Mouse (Mus musculus) hindbrain, embryonic 11.5 days (tissue): ENCODE measurements around the gene Rabggtb. TPM values are rescaled to one million over a fixed set of nuclear protein-coding genes. Genes with fewer than 3 reads are reported as not detected.

Experiments used
- ATAC-seq: fragments of 200-750 bp; cut with Nextera tagmentation; 2 replicates; pipeline ENCODE4 v1.8.0; 2017; ENCODE audit warnings: mild to moderate bottlenecking, moderate TSS enrichment, moderate library complexity; ENCODE audit not compliant: low FRiP score
- DNase-seq: peaks from one replicate; pipeline ENCODE4 v3.0.0-alpha.2; 2015; ENCODE audit warnings: low spot score
- H3K27ac ChIP-seq: fragments of 300-500 bp; sonication (generic); 2 replicates; pipeline ENCODE4 v1.5.1; 2014; ENCODE audit warnings: mild to moderate bottlenecking, low read depth, low read length
- H3K27me3 ChIP-seq: fragments of 300-500 bp; sonication (generic); 2 replicates; pipeline ENCODE4 v1.6.1; 2014; ENCODE audit warnings: mild to moderate bottlenecking, low read length, moderate library complexity, mixed read lengths; ENCODE audit not compliant: control insufficient read depth, insufficient read depth
- H3K36me3 ChIP-seq: fragments of 300-500 bp; sonication (generic); 2 replicates; pipeline ENCODE4 v1.6.1; 2014; ENCODE audit warnings: mild to moderate bottlenecking, low read length, moderate library complexity, mixed read lengths; ENCODE audit not compliant: control insufficient read depth, insufficient read depth
- H3K4me1 ChIP-seq: fragments of 300-500 bp; sonication (generic); replicated peaks from 2 replicates; pipeline ENCODE4 v1.6.1; 2014; ENCODE audit warnings: low read length, mixed read lengths; ENCODE audit not compliant: control insufficient read depth, insufficient read depth
- H3K4me2 ChIP-seq: fragments of 300-500 bp; sonication (generic); replicated peaks from 2 replicates; pipeline ENCODE4 v1.6.1; 2014; ENCODE audit warnings: mild to moderate bottlenecking, low read depth, low read length
- H3K4me3 ChIP-seq: fragments of 300-500 bp; sonication (generic); 2 replicates; pipeline ENCODE4 v1.5.1; 2014; ENCODE audit warnings: low read depth, low read length
- H3K9ac ChIP-seq: fragments of 300-500 bp; sonication (generic); 2 replicates; pipeline ENCODE4 v1.6.1; 2014; ENCODE audit warnings: low read depth, low read length
- H3K9me3 ChIP-seq: fragments of 300-500 bp; sonication (generic); 2 replicates; pipeline ENCODE4 v1.6.1; 2016; ENCODE audit warnings: low read length; ENCODE audit not compliant: control insufficient read depth
- WGBS: fragments of 180-500 bp; shearing (Covaris S2); extraction: QIAGEN DNeasy Blood & Tissue Kit; methylation state at CpG from one replicate; pipeline ENCODE4 v1.1.7; 2014; 5-methylcytosine and 5-hydroxymethylcytosine counted together
- polyA plus RNA-seq: library from polyadenylated mRNA; unstranded; fragments of >200 nt; fragmentation: Nextera tagmentation; extraction: Ambion mirVana; gene quantifications from 2 replicates; pipeline ENCODE4 v1.2.1, GENCODE M21; 2014

The Rabggtb gene
- polyA plus RNA-seq, 1 experiment from 2014 or later: 41.8 TPM

GRCm38 (mm10) chr3:153932461-153932860, 19.7 kb upstream of the Rabggtb start:
- H3K36me3 ChIP-seq: no peaks in the 10 kb centered on the region
- 95% methylated on average over 5 of the region's 5 CpGs for WGBS
- H3K4me3 ChIP-seq: no peak overlapping the region
- no peaks in the 10 kb centered on the region for H3K27me3 ChIP-seq
- DNase-seq: no peak
- no peak for ATAC-seq
- no peak overlapping the region for H3K27ac ChIP-seq
- H3K9me3 ChIP-seq: no peaks in the 10 kb centered on the region
- H3K9ac ChIP-seq: no peak overlapping the region
- H3K4me2 ChIP-seq: no peak overlapping the region
- no peaks in the 10 kb centered on the region for H3K4me1 ChIP-seq

- Histone ChIP-seq H3K27ac (no peak overlapping the region), H3K36me3 (no peaks in the 10 kb centered on the region), H3K9ac (no peak overlapping the region), H3K9me3 (no peaks in the 10 kb centered on the region), H3K4me2 (no peak overlapping the region), H3K4me3 (no peak overlapping the region), H3K4me1 (no peaks in the 10 kb centered on the region), H3K27me3 (no peaks in the 10 kb centered on the region)
- no peak for ATAC-seq
- WGBS: 94% methylated on average over 11 of the region's 11 CpGs
- no peak for DNase-seq
Measured at GRCm38 (mm10) chr3:153929526-153929925, 16.7 kb upstream of the Rabggtb start.

- DNase-seq (no peak), ATAC-seq (no peak)
- Histone ChIP-seq H3K9me3 (no peaks in the 10 kb centered on the region), H3K4me2 (no peak overlapping the region), H3K4me3 (no peak overlapping the region), H3K4me1 (no peaks in the 10 kb centered on the region), H3K36me3 (no peaks in the 10 kb centered on the region), H3K27me3 (no peaks in the 10 kb centered on the region), H3K27ac (no peak overlapping the region), H3K9ac (no peak overlapping the region)
- WGBS: 93% methylated on average over 7 of the region's 7 CpGs
Measured at GRCm38 (mm10) chr3:153926333-153926732, 13.5 kb upstream of the Rabggtb start.

GRCm38 (mm10) chr3:153921147-153921910, 8.5 kb upstream of the Rabggtb start:
- ATAC-seq: no peak
- H3K4me2 ChIP-seq: no peak overlapping the region

GRCm38 (mm10) chr3:153917200-153917599, 4.4 kb upstream of the Rabggtb start:
- no peak overlapping the region for H3K4me2 ChIP-seq
- ATAC-seq (no peak), DNase-seq (no peak)
- H3K4me3 ChIP-seq: no peak overlapping the region
- H3K27ac ChIP-seq: no peak overlapping the region
- H3K9ac ChIP-seq: no peak overlapping the region
- no peaks in the 10 kb centered on the region for H3K36me3 ChIP-seq
- WGBS: 4% methylated on average over 1 of the region's 1 CpGs
- H3K4me1 ChIP-seq: no peaks in the 10 kb centered on the region
- H3K9me3 ChIP-seq: no peaks in the 10 kb centered on the region
- H3K27me3 ChIP-seq: no peaks in the 10 kb centered on the region

More at GRCm38 (mm10) chr3:153921147-153921910, 8.5 kb upstream of the Rabggtb start:
- 98% methylated on average over 10 of the region's 10 CpGs for WGBS
- no peak overlapping the region for H3K9ac ChIP-seq
- no peak overlapping the region for H3K4me3 ChIP-seq
- no peak for DNase-seq
- no peaks in the 10 kb centered on the region for H3K27me3 ChIP-seq
- no peaks in the 10 kb centered on the region for H3K36me3 ChIP-seq
- no peaks in the 10 kb centered on the region for H3K4me1 ChIP-seq
- no peaks in the 10 kb centered on the region for H3K9me3 ChIP-seq
- H3K27ac ChIP-seq: no peak overlapping the region

GRCm38 (mm10) chr3:153913510-153914243, 868 bp upstream of the Rabggtb start:
- ATAC-seq (no peak), DNase-seq (no peak)
- Histone ChIP-seq H3K36me3 (peaks cover 12% of the 10 kb centered on the region), H3K27me3 (no peaks in the 10 kb centered on the region), H3K4me2 (peak overlapping the region; percentile 57), H3K9ac (peak overlapping the region; percentile 76; the same call in 1 of the 2 replicates), H3K4me1 (peaks cover 9% of the 10 kb centered on the region; the same call in 1 of the 2 replicates), H3K9me3 (no peaks in the 10 kb centered on the region), H3K27ac (peak overlapping the region; percentile 88; the same call in 1 of the 2 replicates), H3K4me3 (peak overlapping the region; percentile 87)
- 57% methylated on average over 6 of the region's 6 CpGs for WGBS

GRCm38 (mm10) chr3:153911882-153912440, 848 bp downstream of the Rabggtb start:
- Histone ChIP-seq H3K27ac (no peak overlapping the region), H3K9me3 (no peaks in the 10 kb centered on the region), H3K9ac (peak overlapping the region; percentile 94), H3K4me2 (peak overlapping the region; percentile 57), H3K4me1 (peaks cover 9% of the 10 kb centered on the region; the same call in 1 of the 2 replicates), H3K4me3 (peak overlapping the region; percentile 87), H3K36me3 (peaks cover 13% of the 10 kb centered on the region), H3K27me3 (no peaks in the 10 kb centered on the region)
- no peak for DNase-seq
- no peak for ATAC-seq
- WGBS: 5% methylated on average over 12 of the region's 12 CpGs

GRCm38 (mm10) chr3:153911197-153911881, 1.5 kb downstream of the Rabggtb start:
- Histone ChIP-seq H3K27me3 (no peaks in the 10 kb centered on the region), H3K27ac (no peak overlapping the region), H3K4me3 (peak overlapping the region; percentile 87), H3K4me2 (peak overlapping the region; percentile 57), H3K9ac (peak overlapping the region; percentile 94), H3K36me3 (peaks cover 13% of the 10 kb centered on the region), H3K4me1 (peaks cover 9% of the 10 kb centered on the region; the same call in 1 of the 2 replicates), H3K9me3 (no peaks in the 10 kb centered on the region)
- ATAC-seq (no peak), DNase-seq (no peak)
- 44% methylated on average over 8 of the region's 8 CpGs for WGBS
